Mouse (Mus musculus) limb, embryonic 11.5 days (tissue): ENCODE data around the gene Cyb5d1. TPM values are rescaled to one million over a fixed set of nuclear protein-coding genes. Genes with fewer than 3 reads are reported as not detected.

Experiments used
- ATAC-seq: fragments of 200-750 bp; cut with Nextera tagmentation; 2 replicates; pipeline ENCODE4 v1.8.0; 2017; ENCODE audit warnings: low read depth; ENCODE audit not compliant: insufficient number of reproducible peaks, low FRiP score, low TSS enrichment
- DNase-seq: peaks from one replicate; pipeline ENCODE4 v3.0.0-alpha.2; 2015; ENCODE audit warnings: low spot score
- H3K27ac ChIP-seq: fragments of 300-500 bp; sonication (generic); replicated peaks from 2 replicates; pipeline ENCODE4 v1.5.1; 2014; ENCODE audit warnings: low read depth, mild to moderate bottlenecking, low read length
- H3K27me3 ChIP-seq: fragments of 300-500 bp; sonication (generic); 2 replicates; pipeline ENCODE4 v1.6.1; 2014; ENCODE audit warnings: mild to moderate bottlenecking, low read length, mixed read lengths; ENCODE audit not compliant: control insufficient read depth, insufficient read depth
- H3K36me3 ChIP-seq: fragments of 300-500 bp; sonication (generic); 2 replicates; pipeline ENCODE4 v1.6.1; 2014; ENCODE audit warnings: mild to moderate bottlenecking, low read length, moderate library complexity, mixed read lengths; ENCODE audit not compliant: control insufficient read depth, insufficient read depth
- H3K4me1 ChIP-seq: fragments of 300-500 bp; sonication (generic); 2 replicates; pipeline ENCODE4 v1.6.1; 2014; ENCODE audit warnings: low read length, mixed read lengths; ENCODE audit not compliant: control insufficient read depth, insufficient read depth
- H3K4me2 ChIP-seq: fragments of 300-500 bp; sonication (generic); 2 replicates; pipeline ENCODE4 v1.6.1; 2014; ENCODE audit warnings: low read depth, mild to moderate bottlenecking, moderate library complexity; ENCODE audit not compliant: severe bottlenecking
- H3K4me3 ChIP-seq: fragments of 300-500 bp; sonication (generic); 2 replicates; pipeline ENCODE4 v1.5.1; 2014; ENCODE audit warnings: low read depth, low read length
- H3K9ac ChIP-seq: fragments of 300-500 bp; sonication (generic); 2 replicates; pipeline ENCODE4 v1.6.1; 2014; ENCODE audit warnings: mild to moderate bottlenecking, low read length
- H3K9me3 ChIP-seq: fragments of 300-500 bp; sonication (generic); 2 replicates; pipeline ENCODE4 v1.6.1; 2016; ENCODE audit warnings: low read length; ENCODE audit not compliant: control insufficient read depth
- WGBS: fragments of 180-500 bp; shearing (Covaris S2); extraction: QIAGEN DNeasy Blood & Tissue Kit; methylation state at CpG from one replicate; pipeline ENCODE4 v1.1.7; 2014; 5-methylcytosine and 5-hydroxymethylcytosine counted together
- polyA plus RNA-seq: library from polyadenylated mRNA; unstranded; fragments of >200 nt; fragmentation: Nextera tagmentation; extraction: Ambion mirVana; gene quantifications from 2 replicates; pipeline ENCODE4 v1.2.1, GENCODE M21; 2014

Cyb5d1 gene
- polyA plus RNA-seq, 1 experiment from 2014 or later = 29.2 TPM

DNA sequence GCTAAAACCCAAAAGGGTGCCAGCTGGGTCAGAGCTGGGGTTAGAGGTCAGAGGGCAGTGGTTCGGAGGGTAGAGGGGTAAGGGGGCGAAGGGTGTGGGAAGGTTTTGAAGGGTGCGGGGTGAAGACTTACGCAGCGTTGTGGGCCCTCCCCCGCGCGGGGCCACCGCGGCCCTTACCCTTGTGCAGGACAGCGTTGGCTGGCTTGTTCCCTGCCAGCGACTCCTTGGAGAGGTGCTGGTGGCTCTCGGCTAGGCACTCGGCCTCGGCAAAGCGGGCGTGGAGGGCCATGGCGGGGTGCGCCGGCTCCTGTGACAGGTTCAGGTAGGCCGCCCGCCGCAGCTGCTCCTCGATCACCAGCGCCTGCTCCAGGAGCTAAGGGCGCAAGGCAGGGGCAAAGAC lies 49.0 kb downstream of the Cyb5d1 start:
- peaks cover 29% of the 10 kb centered on the region for H3K36me3 ChIP-seq

More for the DNA sequence above, 49.0 kb downstream of the Cyb5d1 start:
- Histone ChIP-seq H3K9ac (no peak overlapping the region; the same call in 1 of the 2 replicates), H3K4me2 (no peak overlapping the region), H3K4me3 (no peak overlapping the region), H3K27me3 (no peaks in the 10 kb centered on the region), H3K4me1 (no peaks in the 10 kb centered on the region), H3K27ac (no peak overlapping the region), H3K9me3 (no peaks in the 10 kb centered on the region)
- ATAC-seq (no peak), DNase-seq (no peak)
- WGBS = 90% methylated on average over 23 of the region's 26 CpGs

Other genes with a start within 250 kb of the Cyb5d1 start
- gene Alox12b, start 238.6 kb downstream of the Cyb5d1 start, polyA plus RNA-seq = 0.05 TPM in 1 of 2 replicates, not detected in the other
- 0.07 TPM in 1 of 2 replicates, not detected in the other for gene Alox8, start 197.8 kb downstream of the Cyb5d1 start, polyA plus RNA-seq
- not detected in 2 replicates for gene Gucy2e, start 158.6 kb downstream of the Cyb5d1 start, polyA plus RNA-seq
- gene Cntrob, start 71.9 kb downstream of the Cyb5d1 start, polyA plus RNA-seq = 23.4 and 24.5 TPM in 2 replicates
- gene Trappc1, start 71.7 kb downstream of the Cyb5d1 start, polyA plus RNA-seq = 149 and 161 TPM in 2 replicates
- gene Kcnab3, start 69.4 kb downstream of the Cyb5d1 start, polyA plus RNA-seq = 2.2 TPM in 2 replicates
- gene Rnf227, start 55.2 kb downstream of the Cyb5d1 start, polyA plus RNA-seq = 25.0 and 28.5 TPM in 2 replicates
- gene Chd3, start 26.2 kb downstream of the Cyb5d1 start, polyA plus RNA-seq = 58.6 and 68.0 TPM in 2 replicates
- 129 and 141 TPM in 2 replicates for gene Naa38, start 144 bp downstream of the Cyb5d1 start, polyA plus RNA-seq
- gene Tmem88, start 2.6 kb upstream of the Cyb5d1 start, polyA plus RNA-seq = 22.7 and 23.6 TPM in 2 replicates
- gene Kdm6b, start 18.0 kb upstream of the Cyb5d1 start, polyA plus RNA-seq = 42.4 and 44.5 TPM in 2 replicates
- 0.87 and 1.4 TPM in 2 replicates for gene Dnah2, start 153.5 kb upstream of the Cyb5d1 start, polyA plus RNA-seq
- 12.9 and 14.4 TPM in 2 replicates for gene Efnb3, start 164.6 kb upstream of the Cyb5d1 start, polyA plus RNA-seq
- 45.7 and 46.9 TPM in 2 replicates for gene Wrap53, start 184.6 kb upstream of the Cyb5d1 start, polyA plus RNA-seq
- 250 and 254 TPM in 2 replicates for gene Trp53, start 184.7 kb upstream of the Cyb5d1 start, polyA plus RNA-seq
- gene Atp1b2, start 210.3 kb upstream of the Cyb5d1 start, polyA plus RNA-seq = 4.5 and 4.9 TPM in 2 replicates
- not detected in 2 replicates for gene Shbg, start 222.3 kb upstream of the Cyb5d1 start, polyA plus RNA-seq
- 14.7 and 16.2 TPM in 2 replicates for gene Sat2, start 226.4 kb upstream of the Cyb5d1 start, polyA plus RNA-seq
- 35.8 and 37.5 TPM in 2 replicates for gene Fxr2, start 237.4 kb upstream of the Cyb5d1 start, polyA plus RNA-seq